ENCODE assay signal across 17 mouse cellular contexts in the genomic region with DNA sequence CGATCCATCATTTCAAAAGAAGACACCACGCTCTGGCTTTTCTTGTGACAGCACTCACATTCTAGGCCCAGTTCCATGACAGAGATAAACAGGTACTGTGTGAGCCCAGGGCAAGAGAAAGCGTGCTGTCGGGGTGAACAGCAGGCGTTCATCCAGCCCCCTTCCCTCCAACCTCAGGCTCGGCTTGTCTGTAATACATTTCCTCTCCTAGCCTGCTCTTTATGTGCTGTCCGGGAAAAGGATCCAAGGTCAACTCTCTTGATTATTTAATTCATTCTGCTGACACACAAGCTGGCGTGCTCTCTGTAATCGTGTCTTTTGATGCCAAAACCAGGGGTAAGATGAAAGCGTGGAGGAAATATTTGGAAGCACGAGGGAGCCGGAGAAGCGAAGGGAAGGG. TPM values are rescaled to one million over a fixed set of nuclear protein-coding genes. Genes with fewer than 3 reads are reported as not detected.
A peak's percentile ranks its signal among the peaks of the same experiment; 100 is the strongest.
DNase-seq lines count a peak whose midpoint lies in the region; ATAC-seq lines count a peak whose summit lies in the region.
"Had no signal": no experiment of that assay in that cellular context is flagged by ENCODE, and none has a peak within 500 bp of the region (broad histone marks: within the 10 kb centered on the region; RNA-seq: fewer than 3 reads in every experiment).

No protein-coding gene starts in this region.

- no peaks in the 10 kb centered on the region for H3K36me3 ChIP-seq in heart, embryonic 16.5 days (ENCODE audit: control insufficient read depth, insufficient read depth)
- no peaks in the 10 kb centered on the region for H3K36me3 ChIP-seq in heart, embryonic 12.5 days
- H3K36me3 ChIP-seq in limb, embryonic 15.5 days: 0 out of 2 replicates have a peak, but pooled peaks cover 7% of the 10 kb centered on the region
- H3K36me3 ChIP-seq in limb, embryonic 10.5 days: peaks cover 3% of the 10 kb centered on the region; the same call in 1 of the 2 replicates
- H3K36me3 ChIP-seq in embryonic facial prominence, embryonic 15.5 days: no peaks in the 10 kb centered on the region
- H3K36me3 ChIP-seq in hindbrain, embryonic 12.5 days: no peaks in the 10 kb centered on the region
- H3K36me3 ChIP-seq: hindbrain, embryonic 10.5 days; liver, embryonic 15.5 days; midbrain, embryonic 12.5 days had no signal

- ATAC-seq in heart, embryonic 16.5 days (replicated peaks; ENCODE audit: extremely low read depth, insufficient read depth, low FRiP score): peak; percentile 45; the same call in 1 of the 2 replicates
- ATAC-seq in heart, embryonic 12.5 days (ENCODE audit: insufficient number of reproducible peaks, low FRiP score): no peak
- ATAC-seq in limb, embryonic 15.5 days (ENCODE audit: insufficient number of reproducible peaks, low FRiP score, low TSS enrichment, low read depth): no peak
- no peak for ATAC-seq in embryonic facial prominence, embryonic 15.5 days (ENCODE audit: insufficient number of reproducible peaks, low FRiP score, low TSS enrichment, low read depth)
- ATAC-seq in hindbrain, embryonic 12.5 days (ENCODE audit: low FRiP score): no peak
- ATAC-seq: CD4-positive, CD25-positive, alpha-beta regulatory T cell, adult 4 months had no signal

- H3K27ac ChIP-seq in heart, embryonic 16.5 days (ENCODE audit: low read length): no peak overlapping the region; the same call in 1 of the 2 replicates
- H3K27ac ChIP-seq in heart, embryonic 12.5 days (ENCODE audit: poor library complexity, severe bottlenecking): no peak overlapping the region
- peak overlapping the region; percentile 75 for H3K27ac ChIP-seq in limb, embryonic 15.5 days
- no peak overlapping the region for H3K27ac ChIP-seq in limb, embryonic 10.5 days
- 0 out of 2 replicates have a peak overlapping the region, but pooled peaks have one; percentile 71 for H3K27ac ChIP-seq in embryonic facial prominence, embryonic 15.5 days (replicated peaks)
- H3K27ac ChIP-seq in hindbrain, embryonic 12.5 days: no peak overlapping the region
- H3K27ac ChIP-seq: hindbrain, embryonic 10.5 days; liver, embryonic 15.5 days; midbrain, embryonic 12.5 days had no signal

- H3K4me2 ChIP-seq in heart, embryonic 16.5 days (ENCODE audit: low read depth, low read length): no peak overlapping the region
- no peak overlapping the region for H3K4me2 ChIP-seq in heart, embryonic 12.5 days
- H3K4me2 ChIP-seq in limb, embryonic 15.5 days: no peak overlapping the region
- no peak overlapping the region for H3K4me2 ChIP-seq in embryonic facial prominence, embryonic 15.5 days (replicated peaks)
- no peak overlapping the region for H3K4me2 ChIP-seq in hindbrain, embryonic 12.5 days (replicated peaks)
- H3K4me2 ChIP-seq: liver, embryonic 15.5 days; midbrain, embryonic 12.5 days had no signal

- H3K9ac ChIP-seq in heart, embryonic 16.5 days (ENCODE audit: low read length): no peak overlapping the region
- no peak overlapping the region for H3K9ac ChIP-seq in heart, embryonic 12.5 days
- H3K9ac ChIP-seq in limb, embryonic 15.5 days: no peak overlapping the region
- H3K9ac ChIP-seq in embryonic facial prominence, embryonic 15.5 days: no peak overlapping the region
- no peak overlapping the region for H3K9ac ChIP-seq in hindbrain, embryonic 12.5 days
- H3K9ac ChIP-seq: liver, embryonic 15.5 days; midbrain, embryonic 12.5 days had no signal

- H3K4me3 ChIP-seq in heart, embryonic 16.5 days (ENCODE audit: low read length): no peak overlapping the region
- no peak overlapping the region for H3K4me3 ChIP-seq in heart, embryonic 12.5 days
- H3K4me3 ChIP-seq in limb, embryonic 15.5 days: no peak overlapping the region
- no peak overlapping the region for H3K4me3 ChIP-seq in limb, embryonic 10.5 days
- H3K4me3 ChIP-seq in embryonic facial prominence, embryonic 15.5 days (replicated peaks): no peak overlapping the region
- no peak overlapping the region for H3K4me3 ChIP-seq in hindbrain, embryonic 12.5 days
- H3K4me3 ChIP-seq: hindbrain, embryonic 10.5 days; liver, embryonic 15.5 days; midbrain, embryonic 12.5 days had no signal

- H3K9me3 ChIP-seq in heart, embryonic 16.5 days (replicated peaks; ENCODE audit: control insufficient read depth, low read length): no peaks in the 10 kb centered on the region
- no peaks in the 10 kb centered on the region for H3K9me3 ChIP-seq in heart, embryonic 12.5 days (replicated peaks)
- no peaks in the 10 kb centered on the region for H3K9me3 ChIP-seq in limb, embryonic 15.5 days
- H3K9me3 ChIP-seq in limb, embryonic 10.5 days (replicated peaks): no peaks in the 10 kb centered on the region
- H3K9me3 ChIP-seq in embryonic facial prominence, embryonic 15.5 days (replicated peaks): no peaks in the 10 kb centered on the region
- H3K9me3 ChIP-seq in hindbrain, embryonic 12.5 days (replicated peaks): no peaks in the 10 kb centered on the region
- H3K9me3 ChIP-seq: hindbrain, embryonic 10.5 days; liver, embryonic 15.5 days; midbrain, embryonic 12.5 days had no signal

- no peak for DNase-seq in limb, embryonic 10.5 days (ENCODE audit: low spot score)
- DNase-seq in adrenal gland, postnatal 10 days: peak; percentile 42
- no peak for DNase-seq in spleen, postnatal 10 days (ENCODE audit: low spot score in 2 of 2)
- DNase-seq: cerebellum, adult 9-11 months; thymus, postnatal 36 days had no signal

- H3K27me3 ChIP-seq in heart, embryonic 16.5 days (ENCODE audit: control insufficient read depth, insufficient read depth, low read length): no peaks in the 10 kb centered on the region
- no peaks in the 10 kb centered on the region for H3K27me3 ChIP-seq in heart, embryonic 12.5 days (replicated peaks)
- no peaks in the 10 kb centered on the region for H3K27me3 ChIP-seq in limb, embryonic 15.5 days
- no peaks in the 10 kb centered on the region for H3K27me3 ChIP-seq in limb, embryonic 10.5 days (ENCODE audit: low read depth, poor library complexity, severe bottlenecking)
- H3K27me3 ChIP-seq in embryonic facial prominence, embryonic 15.5 days: no peaks in the 10 kb centered on the region
- no peaks in the 10 kb centered on the region for H3K27me3 ChIP-seq in hindbrain, embryonic 12.5 days
- H3K27me3 ChIP-seq: midbrain, embryonic 12.5 days had no signal

- no peaks in the 10 kb centered on the region for H3K4me1 ChIP-seq in heart, embryonic 16.5 days (ENCODE audit: control insufficient read depth, insufficient read depth, low read length)
- H3K4me1 ChIP-seq in heart, embryonic 12.5 days (replicated peaks): no peaks in the 10 kb centered on the region
- H3K4me1 ChIP-seq in limb, embryonic 15.5 days: peaks cover 50% of the 10 kb centered on the region
- H3K4me1 ChIP-seq in limb, embryonic 10.5 days: 0 out of 2 replicates have a peak, but pooled peaks cover 3% of the 10 kb centered on the region
- peaks cover 31% of the 10 kb centered on the region for H3K4me1 ChIP-seq in embryonic facial prominence, embryonic 15.5 days
- H3K4me1 ChIP-seq in hindbrain, embryonic 12.5 days: no peaks in the 10 kb centered on the region
- H3K4me1 ChIP-seq: hindbrain, embryonic 10.5 days had no signal

- 56% methylated on average over 13 of the region's 13 CpGs for WGBS in heart, embryonic 16.5 days
- 69% methylated on average over 13 of the region's 13 CpGs for WGBS in heart, embryonic 12.5 days
- WGBS in limb, embryonic 15.5 days: 56% methylated on average over 13 of the region's 13 CpGs
- 85% methylated on average over 13 of the region's 13 CpGs for WGBS in limb, embryonic 10.5 days
- WGBS in embryonic facial prominence, embryonic 15.5 days: 59% methylated on average over 13 of the region's 13 CpGs
- WGBS in hindbrain, embryonic 12.5 days: 69% methylated on average over 13 of the region's 13 CpGs

RNA-seq across cellular contexts. Expression of a gene that starts 39.0 kb away (rescaled TPM):
- polyA plus RNA-seq in heart, embryonic 16.5 days (2015; fragmentation: Nextera tagmentation; extraction: Ambion mirVana): 0.12 and 0.21 TPM in 2 replicates
- polyA plus RNA-seq in heart, embryonic 12.5 days (2016; fragmentation: Nextera tagmentation; extraction: Ambion mirVana): 0.10 TPM in 1 of 2 replicates, not detected in the other
- polyA plus RNA-seq in limb, embryonic 15.5 days (2015; fragmentation: Nextera tagmentation; extraction: Ambion mirVana): 0.44 and 0.97 TPM in 2 replicates
- polyA plus RNA-seq in limb, embryonic 10.5 days (2016; fragmentation: Nextera tagmentation; extraction: Ambion mirVana): 0.18 and 0.33 TPM in 2 replicates
- total RNA-seq in adrenal gland, postnatal 10 days (2021): under 1 TPM; 0.12 TPM
- 0.28 and 0.75 TPM in 2 replicates for polyA plus RNA-seq in embryonic facial prominence, embryonic 15.5 days (2015; fragmentation: Nextera tagmentation; extraction: Ambion mirVana)
- 0.10 and 0.52 TPM in 2 replicates for polyA plus RNA-seq in hindbrain, embryonic 12.5 days (2016; fragmentation: Nextera tagmentation; extraction: Ambion mirVana)
- total RNA-seq: granulocyte monocyte progenitor cell, adult 5-6 weeks; layer of hippocampus, postnatal 10 days; left cerebral cortex, postnatal 36 days had no signal
- polyA plus RNA-seq: CD4-positive, CD25-positive, alpha-beta regulatory T cell, adult 4 months; liver, embryonic 15.5 days; midbrain, embryonic 12.5 days had no signal

Comparison
In these comparisons a context has a peak if more than half of its experiments do, and no peak if none do; other contexts are left out.
1. H3K27ac ChIP-seq: peak in limb, embryonic 15.5 days (single experiment) and embryonic facial prominence, embryonic 15.5 days (single experiment); none in heart, embryonic 16.5 days (single experiment), heart, embryonic 12.5 days (single experiment), limb, embryonic 10.5 days (single experiment) and hindbrain, embryonic 12.5 days (single experiment).